Mouse (Mus musculus): ENCODE results near the gene Notum. TPM values are rescaled to one million over a fixed set of nuclear protein-coding genes. Genes with fewer than 3 reads are reported as not detected.
A peak's percentile ranks its signal among the peaks of the same experiment; 100 is the strongest.

The Notum gene
- polyA plus RNA-seq, 1 experiment = 25.5 TPM

- Histone ChIP-seq H3K27ac (ENCODE audit: insufficient read depth, low read depth, low read length) (no peak overlapping the region), H3K27me3 (replicated peaks; ENCODE audit: control insufficient read depth, insufficient read depth, low read length) (no peaks in the 10 kb centered on the region), H3K4me3 (ENCODE audit: insufficient read depth, low read depth, low read length) (no peak overlapping the region), H3K4me1 (ENCODE audit: control insufficient read depth, insufficient read depth, low read length) (peaks cover 2% of the 10 kb centered on the region; the same call in 1 of the 2 replicates), H3K36me3 (ENCODE audit: control insufficient read depth, insufficient read depth, low read length) (no peaks in the 10 kb centered on the region)
- TF ChIP-seq CTCF (conservative IDR thresholded peaks at IDR 0.05; ENCODE audit: insufficient read depth, insufficient read length, low read depth, low read length) (peak; percentile 47), POLR2A (IDR thresholded peaks at IDR 0.05; ENCODE audit: low read depth, low read length) (no peak)
- 76% methylated on average over 3 of the region's 3 CpGs for WGBS
- DNase-seq = no peak
Observed at GRCm38 (mm10) chr11:120651872-120652271, 9.1 kb downstream of the Notum start.

- DNase-seq = no peak
- H3K4me1 ChIP-seq (ENCODE audit: control insufficient read depth, insufficient read depth, low read length) = peaks cover 2% of the 10 kb centered on the region; the same call in 1 of the 2 replicates
- no peak within 1 kb of the TSS for H3K4me3 ChIP-seq (ENCODE audit: insufficient read depth, low read depth, low read length)
- no peaks in the 10 kb centered on the region for H3K36me3 ChIP-seq (ENCODE audit: control insufficient read depth, insufficient read depth, low read length)
- H3K27me3 ChIP-seq (replicated peaks; ENCODE audit: control insufficient read depth, insufficient read depth, low read length) = no peaks in the 10 kb centered on the region
- TF ChIP-seq POLR2A (IDR thresholded peaks at IDR 0.05; ENCODE audit: low read depth, low read length) (no peak), CTCF (conservative IDR thresholded peaks at IDR 0.05; ENCODE audit: insufficient read depth, insufficient read length, low read depth, low read length) (no peak)
- WGBS = 13% methylated on average over 13 of the region's 13 CpGs
- no peak within 1 kb of the TSS for H3K27ac ChIP-seq (ENCODE audit: insufficient read depth, low read depth, low read length)
Observed at GRCm38 (mm10) chr11:120648001-120648476, 12.9 kb downstream of the Notum start, which contains the start of gene Myadml2. TSS of gene Myadml2 (minus strand) at chr11:120648158.

- Histone ChIP-seq H3K27ac (ENCODE audit: insufficient read depth, low read depth, low read length) (no peak overlapping the region), H3K27me3 (replicated peaks; ENCODE audit: control insufficient read depth, insufficient read depth, low read length) (no peaks in the 10 kb centered on the region), H3K4me1 (ENCODE audit: control insufficient read depth, insufficient read depth, low read length) (peaks cover 3% of the 10 kb centered on the region; the same call in 1 of the 2 replicates), H3K36me3 (ENCODE audit: control insufficient read depth, insufficient read depth, low read length) (no peaks in the 10 kb centered on the region), H3K4me3 (ENCODE audit: insufficient read depth, low read depth, low read length) (no peak overlapping the region)
- TF ChIP-seq POLR2A (IDR thresholded peaks at IDR 0.05; ENCODE audit: low read depth, low read length) (no peak), CTCF (conservative IDR thresholded peaks at IDR 0.05; ENCODE audit: insufficient read depth, insufficient read length, low read depth, low read length) (no peak)
- 90% methylated on average over 35 of the region's 35 CpGs for WGBS
- DNase-seq = no peak
Observed at GRCm38 (mm10) chr11:120647047-120647830, 13.7 kb downstream of the Notum start.

GRCm38 (mm10) chr11:120643601-120643987 is 17.4 kb downstream of the Notum start, which contains the start of gene Pycr1:
TSS of gene Pycr1 (minus strand) at chr11:120643769.
- WGBS = under 1% methylated on average over 15 of the region's 15 CpGs
- TF ChIP-seq CTCF (conservative IDR thresholded peaks at IDR 0.05; ENCODE audit: insufficient read depth, insufficient read length, low read depth, low read length) = no peak
- peak within 1 kb of the TSS; percentile 51 for H3K4me3 ChIP-seq (ENCODE audit: insufficient read depth, low read depth, low read length)
- no peaks in the 10 kb centered on the region for H3K27me3 ChIP-seq (replicated peaks; ENCODE audit: control insufficient read depth, insufficient read depth, low read length)
- H3K27ac ChIP-seq (ENCODE audit: insufficient read depth, low read depth, low read length) = no peak within 1 kb of the TSS
- H3K4me1 ChIP-seq (ENCODE audit: control insufficient read depth, insufficient read depth, low read length) = peaks cover 3% of the 10 kb centered on the region; the same call in 1 of the 2 replicates
- no peaks in the 10 kb centered on the region for H3K36me3 ChIP-seq (ENCODE audit: control insufficient read depth, insufficient read depth, low read length)
- DNase-seq = peak; percentile 97

GRCm38 (mm10) chr11:120642939-120643600 is 17.9 kb downstream of the Notum start:
- H3K27ac ChIP-seq (ENCODE audit: insufficient read depth, low read depth, low read length) = no peak overlapping the region

GRCm38 (mm10) chr11:120641869-120642268 is 19.1 kb downstream of the Notum start:
- no peak for TF ChIP-seq CTCF (conservative IDR thresholded peaks at IDR 0.05; ENCODE audit: insufficient read depth, insufficient read length, low read depth, low read length)
- TF ChIP-seq POLR2A (IDR thresholded peaks at IDR 0.05; ENCODE audit: low read depth, low read length) = no peak
- peaks cover 3% of the 10 kb centered on the region; the same call in 1 of the 2 replicates for H3K4me1 ChIP-seq (ENCODE audit: control insufficient read depth, insufficient read depth, low read length)
- H3K4me3 ChIP-seq (ENCODE audit: insufficient read depth, low read depth, low read length) = no peak overlapping the region
- H3K27me3 ChIP-seq (replicated peaks; ENCODE audit: control insufficient read depth, insufficient read depth, low read length) = no peaks in the 10 kb centered on the region
- DNase-seq = no peak
- no peaks in the 10 kb centered on the region for H3K36me3 ChIP-seq (ENCODE audit: control insufficient read depth, insufficient read depth, low read length)
- 84% methylated on average over 8 of the region's 8 CpGs for WGBS
- no peak overlapping the region for H3K27ac ChIP-seq (ENCODE audit: insufficient read depth, low read depth, low read length)

More at GRCm38 (mm10) chr11:120642939-120643600, 17.9 kb downstream of the Notum start:
- TF ChIP-seq POLR2A (IDR thresholded peaks at IDR 0.05; ENCODE audit: low read depth, low read length) (no peak), CTCF (conservative IDR thresholded peaks at IDR 0.05; ENCODE audit: insufficient read depth, insufficient read length, low read depth, low read length) (no peak)
- no peaks in the 10 kb centered on the region for H3K27me3 ChIP-seq (replicated peaks; ENCODE audit: control insufficient read depth, insufficient read depth, low read length)
- peaks cover 3% of the 10 kb centered on the region; the same call in 1 of the 2 replicates for H3K4me1 ChIP-seq (ENCODE audit: control insufficient read depth, insufficient read depth, low read length)
- 1% methylated on average over 18 of the region's 18 CpGs for WGBS
- DNase-seq = no peak
- H3K4me3 ChIP-seq (ENCODE audit: insufficient read depth, low read depth, low read length) = peak overlapping the region; percentile 51
- H3K36me3 ChIP-seq (ENCODE audit: control insufficient read depth, insufficient read depth, low read length) = no peaks in the 10 kb centered on the region

- TF ChIP-seq CTCF (conservative IDR thresholded peaks at IDR 0.05; ENCODE audit: insufficient read depth, insufficient read length, low read depth, low read length) (no peak), POLR2A (IDR thresholded peaks at IDR 0.05; ENCODE audit: low read depth, low read length) (no peak)
- H3K4me1 ChIP-seq (ENCODE audit: control insufficient read depth, insufficient read depth, low read length) = peaks cover 3% of the 10 kb centered on the region; the same call in 1 of the 2 replicates
- DNase-seq = no peak
- no peak overlapping the region for H3K27ac ChIP-seq (ENCODE audit: insufficient read depth, low read depth, low read length)
- WGBS = 62% methylated on average over 9 of the region's 9 CpGs
- no peaks in the 10 kb centered on the region for H3K27me3 ChIP-seq (replicated peaks; ENCODE audit: control insufficient read depth, insufficient read depth, low read length)
- no peaks in the 10 kb centered on the region for H3K36me3 ChIP-seq (ENCODE audit: control insufficient read depth, insufficient read depth, low read length)
- no peak overlapping the region for H3K4me3 ChIP-seq (ENCODE audit: insufficient read depth, low read depth, low read length)
Observed at GRCm38 (mm10) chr11:120641255-120641654, 19.7 kb downstream of the Notum start.

Data from kidney, adult 2 months (tissue).